Mouse (Mus musculus) small intestine, adult 2 months (tissue): Measurements from ENCODE around the gene Tmem50a.

Experiments
- CTCF ChIP-seq: fragments of 200-500 bp; IDR thresholded peaks from 2 replicates; pipeline ENCODE4 v1.5.1; 2012; ENCODE audit warnings: low read depth, mild to moderate bottlenecking, control low read depth, inconsistent platforms, low read length, moderate library complexity, mixed read lengths; ENCODE audit not compliant: insufficient replicate concordance, insufficient read length; ENCODE audit errors: extremely low read depth
- POLR2A ChIP-seq: fragments of 200-500 bp; IDR thresholded peaks from 2 replicates; pipeline ENCODE4 v1.6.1; 2012; ENCODE audit warnings: low read depth, mild to moderate bottlenecking, control low read depth, inconsistent platforms, low read length, moderate library complexity

DNA sequence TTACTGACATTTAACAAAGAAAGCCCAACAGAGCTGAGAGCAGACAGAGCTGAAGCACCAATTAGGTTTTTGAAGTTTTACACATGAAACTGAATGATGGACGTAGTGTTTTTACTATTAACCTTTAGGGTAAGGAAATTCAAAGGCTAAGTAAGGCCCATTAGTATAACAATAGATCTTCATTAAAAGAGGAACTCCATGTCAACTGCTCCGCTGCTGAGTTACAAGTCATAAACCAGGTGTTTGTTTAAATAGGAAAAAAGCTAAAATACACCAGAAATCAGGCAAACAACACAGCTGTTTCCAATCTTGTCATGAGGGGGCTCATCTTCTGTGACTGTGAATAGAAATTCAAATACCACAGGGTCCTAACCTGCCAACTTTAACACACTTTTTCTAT lies 63.6 kb downstream of the Tmem50a start:
- TF ChIP-seq POLR2A (no peak), CTCF (no peak)
